Mouse (Mus musculus) common myeloid progenitor, adult 5-6 weeks (primary cell): ENCODE data around the gene Ell. TPM values are rescaled to one million over a fixed set of nuclear protein-coding genes. Genes with fewer than 3 reads are reported as not detected.

Experiments used
- ATAC-seq: replicated peaks from 2 replicates; pipeline ENCODE4 v1.8.0; 2016; ENCODE audit warnings: low read depth, mild to moderate bottlenecking, moderate TSS enrichment, inconsistent platforms; ENCODE audit not compliant: poor library complexity, severe bottlenecking
- total RNA-seq: library from RNA; stranded (forward); fragments of 200-1000, 187-1606 nt; gene quantifications from 2 replicates; pipeline ENCODE4 v1.2.3, GENCODE M21; 2017

The Ell gene
- total RNA-seq, 1 experiment from 2014 or later = 10.5 TPM

DNA sequence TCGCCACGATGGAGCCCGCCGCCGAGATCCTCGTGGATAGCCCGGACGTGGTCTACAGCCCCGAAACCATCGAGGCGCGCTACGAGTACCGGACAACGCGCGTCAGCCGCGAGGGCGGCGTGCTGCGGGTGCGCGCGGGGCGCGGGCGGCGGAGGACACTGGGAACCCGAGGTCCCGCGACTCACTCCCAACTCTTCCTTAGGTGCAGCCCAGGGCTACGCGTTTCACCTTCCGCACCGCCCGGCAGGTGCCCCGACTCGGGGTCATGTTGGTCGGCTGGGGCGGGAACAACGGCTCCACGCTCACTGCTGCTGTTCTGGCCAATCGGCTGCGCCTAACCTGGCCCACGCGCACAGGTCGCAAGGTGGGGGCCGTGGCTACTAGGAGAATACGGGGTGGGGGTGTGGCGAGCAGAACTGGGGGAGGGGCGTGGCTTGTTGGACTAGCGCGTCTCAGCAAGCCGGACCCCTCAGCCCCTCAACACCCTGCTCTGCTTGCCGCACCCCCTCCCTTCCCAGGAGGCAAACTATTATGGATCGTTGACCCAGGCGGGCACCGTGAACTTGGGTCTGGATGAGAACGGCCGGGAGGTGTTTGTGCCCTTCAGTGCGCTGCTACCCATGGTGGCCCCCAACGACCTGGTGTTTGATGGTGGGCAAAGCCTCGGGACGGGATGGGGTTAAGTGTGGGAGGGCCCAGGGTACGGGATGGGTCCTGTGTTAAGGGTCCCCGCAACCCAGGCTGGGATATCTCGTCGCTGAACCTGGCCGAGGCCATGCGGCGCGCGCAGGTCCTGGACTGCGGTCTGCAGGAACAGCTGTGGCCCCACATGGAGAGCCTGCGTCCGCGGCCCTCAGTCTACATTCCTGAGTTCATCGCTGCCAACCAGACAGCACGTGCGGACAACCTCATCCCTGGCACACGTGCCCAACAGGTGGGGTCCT, 55.6 kb downstream of the Ell start:
- no peak for ATAC-seq

DNA sequence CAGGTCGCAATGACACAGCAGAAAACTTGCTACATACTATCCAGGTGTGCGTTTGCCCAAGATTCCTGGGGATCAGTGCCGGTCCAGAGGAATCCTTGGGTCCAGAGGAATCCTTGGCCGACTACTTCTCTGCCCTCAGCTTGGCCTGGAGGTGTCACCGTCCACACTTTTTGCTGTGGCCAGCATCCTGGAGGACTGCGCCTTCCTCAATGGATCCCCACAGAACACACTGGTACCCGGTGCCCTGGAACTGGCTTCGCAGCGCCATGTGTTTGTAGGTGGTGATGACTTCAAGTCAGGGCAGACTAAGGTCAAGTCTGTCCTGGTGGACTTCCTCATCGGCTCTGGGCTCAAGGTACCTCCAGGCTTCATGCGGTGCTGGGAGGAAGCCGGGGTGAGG, 56.6 kb downstream of the Ell start:
- ATAC-seq = no peak

GRCm38 (mm10) chr8:70596216-70596615, 57.0 kb downstream of the Ell start:
- ATAC-seq = no peak

DNA sequence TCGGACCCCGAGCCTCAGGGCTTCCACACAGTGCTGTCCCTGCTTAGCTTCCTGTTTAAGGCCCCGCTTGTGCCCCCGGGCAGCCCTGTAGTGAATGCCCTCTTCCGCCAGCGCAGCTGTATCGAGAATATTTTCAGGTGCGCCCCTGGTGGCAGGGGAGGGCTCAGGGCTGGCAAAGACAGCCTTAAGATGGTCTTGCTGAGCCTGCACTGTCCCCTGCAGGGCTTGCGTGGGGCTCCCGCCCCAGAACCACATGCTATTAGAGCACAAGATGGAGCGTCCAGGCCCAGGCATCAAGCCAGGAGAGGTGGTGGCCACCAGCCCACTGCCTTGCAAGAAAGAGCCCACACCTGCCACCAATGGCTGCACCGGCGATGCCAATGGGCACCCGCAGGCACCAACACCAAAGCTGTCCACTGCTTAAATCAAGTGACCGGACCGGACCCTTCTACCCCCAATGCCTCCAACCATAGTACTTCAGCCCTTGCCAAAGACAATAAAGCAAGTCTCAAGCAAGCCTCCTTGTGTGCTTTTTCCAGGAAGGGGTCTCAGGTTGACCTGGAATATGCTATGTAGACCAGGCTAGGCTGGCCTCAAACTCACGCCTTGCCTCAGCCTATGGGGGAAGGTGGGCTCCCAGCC, 57.6 kb downstream of the Ell start:
- no peak for ATAC-seq

DNA sequence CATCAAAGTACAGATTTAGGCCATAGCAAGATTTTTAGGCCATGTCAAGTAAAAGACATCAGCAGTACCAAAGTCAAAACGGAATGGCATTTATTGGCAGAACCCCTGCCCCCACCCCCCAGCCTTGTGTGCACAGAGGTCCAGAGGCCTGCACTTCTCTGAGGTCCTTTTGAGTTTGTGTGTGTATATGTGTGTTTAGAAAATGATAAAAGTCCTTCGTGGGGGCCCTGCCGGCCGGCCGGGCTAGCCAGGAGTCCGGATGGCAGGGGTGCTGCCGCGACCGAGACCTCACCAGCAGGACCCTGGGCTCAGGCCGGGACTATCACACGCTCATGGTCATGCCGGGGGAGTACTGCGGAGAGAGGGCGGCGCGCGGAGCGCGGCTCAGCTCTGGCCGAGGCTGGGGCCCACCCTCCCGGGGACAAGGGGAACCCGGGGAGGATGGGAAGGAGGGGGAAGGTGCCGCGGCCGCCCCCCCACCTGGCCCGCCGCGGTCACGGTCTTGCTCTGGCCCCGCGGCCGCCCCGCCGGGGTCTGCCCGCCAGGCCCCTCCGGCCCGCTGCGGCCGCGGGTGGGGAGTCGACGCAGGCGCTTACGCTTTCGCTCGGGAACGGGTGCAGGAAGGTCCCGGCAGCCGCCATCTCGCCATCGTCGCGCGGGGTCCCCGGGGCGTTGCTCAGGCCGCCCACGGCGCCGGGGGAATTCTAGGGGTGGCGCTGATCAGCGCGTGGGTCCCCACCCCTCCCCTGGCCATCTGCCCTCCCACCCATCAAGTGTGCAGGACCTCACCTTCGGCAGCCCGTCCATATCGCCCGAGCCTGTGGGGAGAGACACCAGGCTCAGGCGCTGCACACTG, 58.4 kb downstream of the Ell start:
- ATAC-seq = no peak

DNA sequence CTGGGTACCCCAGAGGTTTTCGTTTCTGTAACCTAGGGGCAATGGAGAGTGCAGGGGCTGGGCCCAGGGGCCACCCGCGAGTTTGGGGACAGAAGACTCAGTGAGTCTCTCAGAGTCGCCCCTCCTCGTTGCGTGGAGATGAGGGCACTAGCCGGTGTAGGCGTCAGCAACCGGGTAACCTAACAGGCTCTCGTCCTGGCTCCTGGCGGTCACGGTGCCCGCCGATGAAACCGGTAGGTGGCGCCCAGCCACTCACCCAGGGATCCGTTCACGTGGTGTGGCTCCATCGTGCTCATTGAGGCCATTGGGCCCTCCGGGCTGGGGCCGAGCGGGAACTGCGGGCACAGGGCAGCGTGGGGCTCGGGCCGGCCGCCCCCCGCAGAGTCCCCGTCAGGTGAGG, 59.0 kb downstream of the Ell start:
- ATAC-seq = no peak

GRCm38 (mm10) chr8:70598722-70599121, 59.5 kb downstream of the Ell start:
- no peak for ATAC-seq

- ATAC-seq = no peak
Observed at GRCm38 (mm10) chr8:70599507-70600290, 60.4 kb downstream of the Ell start.

GRCm38 (mm10) chr8:70600473-70601270, 61.4 kb downstream of the Ell start:
- 0 out of 2 replicates have a peak, but pooled peaks have one; percentile 2 for ATAC-seq

GRCm38 (mm10) chr8:70601271-70601649, 62.0 kb downstream of the Ell start:
- peak; percentile 79 for ATAC-seq

DNA sequence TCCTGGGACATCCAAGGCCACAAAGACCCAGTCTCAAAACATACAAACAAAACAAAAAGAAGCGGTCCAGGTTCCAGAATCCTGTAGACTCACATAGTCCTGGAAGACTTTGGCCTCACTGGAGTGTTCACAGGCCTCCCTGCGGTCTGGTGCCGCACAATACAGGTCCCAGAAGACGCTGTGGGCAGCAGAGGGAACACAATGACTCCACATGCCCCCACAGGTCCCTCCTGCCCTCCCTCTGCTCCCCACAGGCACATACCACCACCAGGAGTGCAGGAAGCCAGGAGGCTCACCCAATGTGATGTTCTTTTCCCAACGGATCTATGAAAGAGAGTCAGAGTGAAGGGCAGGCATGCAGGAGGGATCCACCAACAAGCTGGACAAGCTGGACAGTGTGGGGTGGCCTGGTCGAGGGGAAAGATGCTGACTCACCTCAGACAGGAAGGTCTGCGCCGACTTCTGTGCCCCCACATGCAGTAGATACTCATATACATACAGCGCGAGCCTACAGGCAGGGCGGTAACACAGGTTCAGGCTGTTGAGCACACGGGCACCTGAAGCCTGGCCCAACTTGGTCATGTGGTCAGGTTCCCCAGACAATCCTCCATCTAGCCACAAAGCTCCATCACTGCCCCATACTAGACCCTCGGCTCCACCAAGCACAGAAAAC, 63.0 kb downstream of the Ell start:
- ATAC-seq = no peak

DNA sequence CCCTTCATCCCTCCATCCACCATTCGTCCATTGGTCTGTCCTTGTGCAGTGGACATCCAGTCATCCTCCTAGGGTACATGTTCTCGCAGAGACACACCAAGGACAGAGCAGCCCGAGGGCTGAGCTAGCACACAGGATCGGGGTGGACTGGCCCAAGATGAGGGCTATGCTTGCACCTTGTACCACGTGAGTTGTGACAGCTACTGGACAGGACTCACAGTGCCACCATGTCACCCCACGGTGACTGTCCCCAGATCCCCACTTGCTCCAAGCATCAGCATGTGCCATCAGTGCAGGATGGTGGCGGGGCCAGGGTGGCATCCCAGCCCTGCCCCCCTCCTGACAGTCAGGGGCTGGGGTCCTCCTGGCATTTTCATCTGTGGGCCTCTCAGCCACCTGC, 65.3 kb downstream of the Ell start:
- no peak for ATAC-seq

GRCm38 (mm10) chr8:70605871-70606779, 66.9 kb downstream of the Ell start:
- no peak for ATAC-seq

DNA sequence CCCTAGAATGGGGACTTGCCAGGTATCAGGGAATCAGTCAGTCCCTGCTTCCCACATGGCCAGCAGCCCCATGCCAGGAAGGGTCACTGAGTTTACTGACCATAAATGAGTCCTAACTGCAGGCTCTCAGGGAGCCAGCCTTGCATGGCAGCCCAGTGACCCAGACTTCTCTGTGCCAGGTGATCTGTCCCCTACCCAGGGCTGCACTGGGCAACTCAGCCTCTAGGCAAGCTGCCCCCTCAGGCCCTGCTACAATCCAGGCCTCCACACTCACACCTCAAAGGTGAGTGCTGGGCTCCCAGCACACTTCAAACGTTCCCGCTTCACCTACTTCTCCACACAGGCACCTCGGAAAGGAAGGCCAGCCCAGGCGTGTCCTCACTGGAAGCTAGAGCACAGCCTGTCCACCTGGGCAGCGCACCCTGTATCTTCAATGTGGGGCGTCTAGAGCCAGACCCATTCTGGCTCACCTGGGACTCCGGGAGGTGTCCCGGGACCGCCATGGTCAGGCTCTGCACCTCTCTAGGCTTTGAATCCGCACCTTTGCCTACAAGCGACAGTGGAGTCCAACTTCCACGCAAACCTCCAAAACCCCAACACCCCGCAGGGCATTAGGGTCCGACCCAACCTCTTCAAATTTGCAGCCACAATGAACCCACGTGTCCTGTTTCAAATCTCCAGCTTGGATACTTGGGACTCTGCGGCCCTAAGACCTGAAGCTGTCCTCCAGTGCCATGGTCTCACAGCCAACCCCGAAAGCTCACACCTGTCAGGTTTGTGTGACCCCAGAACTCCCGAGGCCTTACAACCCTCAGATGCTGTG, 67.7 kb downstream of the Ell start:
- no peak for ATAC-seq

- no peak for ATAC-seq
Observed at GRCm38 (mm10) chr8:70607603-70607897, 68.3 kb downstream of the Ell start.

GRCm38 (mm10) chr8:70607898-70608748, 68.9 kb downstream of the Ell start:
- ATAC-seq = no peak
